Mouse (Mus musculus) testis, adult 10 weeks (tissue): ENCODE data around the gene Tmcc1. TPM values are rescaled to one million over a fixed set of nuclear protein-coding genes. Genes with fewer than 3 reads are reported as not detected.

Source experiments
- polyA plus RNA-seq: library from polyadenylated mRNA; stranded (reverse); fragments of 350-450 nt; fragmentation: Illumina TruSeq; extraction: RNeasy Lipid Tissue Mini Kit (QIAGEN cat#74804); gene quantifications from one replicate; pipeline ENCODE4 v1.2.3, GENCODE M21; 2014; ENCODE audit warnings: low read depth, low replicate concordance

The Tmcc1 gene
- 106 TPM for polyA plus RNA-seq

GRCm38 (mm10) chr6:116193394-116194393, at the start of gene Tmcc1:
Gene Tmcc1, minus strand, starts transcription at chr6:116193486.

GRCm38 (mm10) chr6:116207729-116208534, 14.6 kb upstream of the Tmcc1 start, which contains the start of gene Washc2:
Gene Washc2, plus strand, starts transcription at chr6:116208038.

GRCm38 (mm10) chr6:115994877-115995520, 198.3 kb downstream of the Tmcc1 start, which contains the start of gene Plxnd1:
Gene Plxnd1, minus strand, starts transcription at chr6:115995005.

Other genes with a start within 250 kb of the Tmcc1 start
- not detected for gene H1foo, start 248.5 kb downstream of the Tmcc1 start, polyA plus RNA-seq
- 1.8 TPM for gene Plxnd1, start 198.5 kb downstream of the Tmcc1 start, polyA plus RNA-seq
- gene Washc2, start 14.6 kb upstream of the Tmcc1 start, polyA plus RNA-seq: 14.0 TPM
- 695 TPM for gene Zfand4, start 70.7 kb upstream of the Tmcc1 start, polyA plus RNA-seq
- gene March8, start 144.5 kb upstream of the Tmcc1 start, polyA plus RNA-seq: 37.5 TPM